Mouse (Mus musculus) forebrain, embryonic 10.5 days (tissue): ENCODE measurements at regions not wholly inside any gene's neighbourhood (a gene's known extent, or its start where the extent isn't known, plus 50 kb on each side); places are given as distances from the start of the nearest gene placed in this dataset.
"Not testable (repeated sequence)": the region's sequence is repeated elsewhere in the genome, so short reads cannot be mapped to it uniquely, and the experiment has no call there.

Source experiments
- DNase-seq: peaks from one replicate; pipeline ENCODE4 v3.0.0-alpha.2; 2017; ENCODE audit warnings: low spot score; ENCODE audit errors: extremely low spot score
- H3K27ac ChIP-seq: fragments of 300-500 bp; sonication (generic); 2 replicates; pipeline ENCODE4 v1.5.1; 2016; ENCODE audit warnings: mild to moderate bottlenecking
- H3K27me3 ChIP-seq: fragments of 300-500 bp; sonication (generic); 2 replicates; pipeline ENCODE4 v1.6.1; 2016; ENCODE audit warnings: mild to moderate bottlenecking; ENCODE audit not compliant: poor library complexity, severe bottlenecking
- H3K36me3 ChIP-seq: fragments of 300-500 bp; sonication (generic); replicated peaks from 2 replicates; pipeline ENCODE4 v1.6.1; 2016; ENCODE audit warnings: mild to moderate bottlenecking, moderate library complexity
- H3K4me1 ChIP-seq: fragments of 300-500 bp; sonication (generic); 2 replicates; pipeline ENCODE4 v1.6.1; 2016
- H3K4me3 ChIP-seq: fragments of 300-500 bp; sonication (generic); 2 replicates; pipeline ENCODE4 v1.5.1; 2016; ENCODE audit warnings: mild to moderate bottlenecking, moderate library complexity
- H3K9me3 ChIP-seq: fragments of 300-500 bp; sonication (generic); 2 replicates; pipeline ENCODE4 v1.6.1; 2016; ENCODE audit warnings: mild to moderate bottlenecking, moderate library complexity
- WGBS: fragments of 180-500 bp; shearing (Covaris S2); methylation state at CpG from one replicate; pipeline ENCODE4 v1.1.7; 2016; 5-methylcytosine and 5-hydroxymethylcytosine counted together

DNA sequence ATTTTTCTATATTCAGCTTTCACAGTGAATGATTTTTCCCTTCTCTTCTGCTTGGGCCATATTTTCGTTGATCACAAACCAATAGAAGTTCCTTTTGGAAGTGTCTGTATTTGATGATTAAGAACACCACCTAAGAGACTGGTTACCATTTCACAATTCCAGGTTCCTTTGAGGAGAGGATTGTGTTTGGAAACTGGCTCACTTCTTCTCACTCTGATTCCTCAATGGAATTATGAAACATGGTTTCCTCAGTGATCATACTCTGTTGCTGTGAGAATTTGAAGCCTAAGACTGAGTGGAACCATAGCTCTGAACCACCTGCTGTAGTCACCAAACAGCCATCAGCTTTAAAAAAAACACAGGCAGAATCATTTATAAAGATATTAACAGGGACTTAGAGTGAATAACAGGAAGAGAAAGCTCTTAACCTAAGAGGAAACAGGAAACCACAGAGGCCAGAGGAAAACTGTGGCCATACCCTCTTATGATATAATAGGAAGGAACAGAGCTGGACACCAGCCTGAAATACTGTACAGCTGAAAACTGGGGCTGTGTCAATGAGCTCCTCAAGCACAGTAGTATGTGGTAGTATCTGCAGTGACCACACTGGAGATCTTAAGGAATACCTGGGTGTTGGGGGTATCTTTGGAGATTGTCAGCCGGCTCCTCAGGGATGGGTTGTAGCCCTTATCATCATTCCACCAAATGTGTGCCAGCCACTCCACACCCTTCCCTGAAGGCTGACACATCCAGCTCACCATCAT, 528.6 kb upstream of the Zfp386 start:
- not testable (repeated sequence) for H3K27ac ChIP-seq, H3K27me3 ChIP-seq, H3K4me3 ChIP-seq, H3K36me3 ChIP-seq, H3K4me1 ChIP-seq, DNase-seq
- WGBS: 71% methylated on average over 2 of the region's 2 CpGs
- peaks cover 26% of the 10 kb centered on the region; the same call in 1 of the 2 replicates for H3K9me3 ChIP-seq

DNA sequence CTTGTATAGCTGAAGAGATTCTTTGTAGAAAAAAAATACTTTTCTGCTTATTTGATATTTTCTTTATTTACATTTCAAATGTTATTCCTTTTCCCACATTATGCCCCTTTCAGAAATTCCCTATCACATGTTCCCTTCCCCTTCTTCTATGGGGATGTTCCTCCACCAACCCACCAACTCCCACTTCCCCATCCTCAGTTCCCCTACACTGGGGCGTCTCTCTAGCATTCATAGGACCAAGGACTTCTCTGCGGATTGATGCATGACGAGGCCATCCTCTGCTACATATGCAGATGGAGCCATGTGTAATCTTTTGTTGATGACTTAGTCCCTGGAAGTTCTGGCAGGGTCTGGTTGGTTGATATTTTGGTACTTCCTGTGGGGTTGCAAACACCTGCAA, 520.5 kb upstream of the Zfp386 start:
- Histone ChIP-seq H3K9me3 (peaks cover 60% of the 10 kb centered on the region), H3K4me1 (no peaks in the 10 kb centered on the region), H3K27ac (no peak overlapping the region), H3K4me3 (no peak overlapping the region), H3K27me3 (no peaks in the 10 kb centered on the region), H3K36me3 (no peaks in the 10 kb centered on the region)
- 84% methylated on average over 3 of the region's 3 CpGs for WGBS
- no peak for DNase-seq

DNA sequence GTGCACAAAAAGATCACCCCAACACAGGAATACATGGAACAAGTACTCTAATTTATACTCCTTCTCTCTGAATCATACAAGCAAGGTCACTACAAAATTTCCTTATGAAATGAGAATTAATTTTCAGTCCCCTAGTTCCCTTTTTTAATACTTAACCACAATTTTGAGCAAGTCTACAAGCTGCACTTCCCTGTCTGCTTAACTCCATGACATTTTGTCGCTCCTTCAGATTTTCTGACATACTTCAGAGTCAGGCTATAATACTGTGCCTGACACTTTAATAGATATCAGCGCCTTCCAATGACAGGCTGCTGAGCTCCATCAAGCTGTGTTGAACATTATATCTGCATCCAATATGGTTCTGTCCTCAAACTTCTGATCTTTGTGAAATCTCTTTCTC, 505.0 kb upstream of the Zfp386 start:
- peaks cover 58% of the 10 kb centered on the region for H3K9me3 ChIP-seq
- 81% methylated on average over 2 of the region's 2 CpGs for WGBS
- H3K27me3 ChIP-seq: no peaks in the 10 kb centered on the region
- no peaks in the 10 kb centered on the region for H3K4me1 ChIP-seq
- H3K4me3 ChIP-seq: no peak overlapping the region
- no peak overlapping the region for H3K27ac ChIP-seq
- no peaks in the 10 kb centered on the region for H3K36me3 ChIP-seq
- no peak for DNase-seq

DNA sequence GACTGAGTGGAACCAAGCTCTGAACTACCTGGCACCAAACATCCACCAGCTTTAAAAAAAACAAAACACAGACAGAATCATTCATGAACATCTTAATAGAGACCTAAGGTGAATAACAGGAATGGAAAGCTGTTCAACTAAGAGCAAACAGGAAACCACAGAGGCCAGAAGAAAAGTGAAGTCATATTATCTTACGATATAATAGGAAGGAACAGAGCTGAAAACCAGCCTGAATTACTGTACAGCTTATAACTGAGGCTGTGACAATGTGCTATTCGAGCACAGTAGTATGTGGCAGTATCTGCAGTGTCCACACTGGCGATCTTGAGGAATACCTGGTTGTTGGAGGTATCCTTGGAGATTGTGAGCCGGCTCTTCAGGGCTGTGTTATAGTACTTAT, 480.6 kb upstream of the Zfp386 start:
- 84% methylated on average over 4 of the region's 4 CpGs for WGBS
- H3K36me3 ChIP-seq, H3K27me3 ChIP-seq, H3K4me1 ChIP-seq, H3K27ac ChIP-seq, H3K4me3 ChIP-seq, DNase-seq: not testable (repeated sequence)
- H3K9me3 ChIP-seq: peaks cover 25% of the 10 kb centered on the region

DNA sequence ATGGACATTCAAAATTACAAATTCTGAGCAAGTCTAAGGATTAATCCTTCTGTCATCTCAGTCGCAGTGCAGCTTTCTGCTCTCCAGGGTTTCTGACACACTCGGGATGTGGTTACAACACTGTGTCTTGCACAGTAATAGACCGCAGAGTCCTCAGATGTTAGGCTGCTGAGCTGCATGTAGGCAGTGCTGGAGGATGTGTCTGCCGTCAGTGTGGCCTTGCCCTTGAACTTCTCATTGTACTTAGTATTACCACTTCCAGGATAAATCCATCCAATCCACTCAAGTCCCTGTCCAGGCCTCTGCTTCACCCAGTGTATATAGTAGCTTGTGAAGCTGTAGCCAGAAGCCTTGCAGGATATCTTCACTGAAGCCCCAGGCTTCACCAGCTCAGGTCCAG, 454.5 kb upstream of the Zfp386 start:
- H3K36me3 ChIP-seq, H3K27me3 ChIP-seq, H3K4me3 ChIP-seq, H3K4me1 ChIP-seq, H3K27ac ChIP-seq, DNase-seq: not testable (repeated sequence)
- peaks cover 40% of the 10 kb centered on the region for H3K9me3 ChIP-seq
- WGBS: 88% methylated on average over 4 of the region's 4 CpGs

DNA sequence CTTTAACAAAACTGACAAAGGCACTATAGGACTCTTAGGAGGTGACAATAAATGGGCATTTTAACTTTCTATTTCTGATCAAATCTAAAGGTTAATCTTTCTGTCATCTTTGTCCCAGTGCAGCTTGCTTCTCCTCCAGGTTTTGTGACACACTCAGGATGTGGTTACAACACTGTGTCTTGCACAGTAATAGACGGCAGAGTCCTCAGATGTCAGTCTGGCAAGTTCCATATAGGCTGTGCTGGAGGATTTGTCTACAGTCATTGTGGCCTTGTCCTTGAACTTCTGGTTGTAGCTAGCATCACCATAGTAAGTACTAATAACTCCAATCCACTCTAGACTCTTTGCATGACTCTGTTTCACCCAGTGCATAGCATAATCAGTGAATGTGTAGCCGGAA, 443.8 kb upstream of the Zfp386 start:
- Histone ChIP-seq H3K27me3 (no peaks in the 10 kb centered on the region), H3K4me1 (no peaks in the 10 kb centered on the region), H3K27ac (no peak overlapping the region), H3K36me3 (no peaks in the 10 kb centered on the region), H3K4me3 (no peak overlapping the region), H3K9me3 (peaks cover 54% of the 10 kb centered on the region)
- no peak for DNase-seq
- 90% methylated on average over 2 of the region's 2 CpGs for WGBS

DNA sequence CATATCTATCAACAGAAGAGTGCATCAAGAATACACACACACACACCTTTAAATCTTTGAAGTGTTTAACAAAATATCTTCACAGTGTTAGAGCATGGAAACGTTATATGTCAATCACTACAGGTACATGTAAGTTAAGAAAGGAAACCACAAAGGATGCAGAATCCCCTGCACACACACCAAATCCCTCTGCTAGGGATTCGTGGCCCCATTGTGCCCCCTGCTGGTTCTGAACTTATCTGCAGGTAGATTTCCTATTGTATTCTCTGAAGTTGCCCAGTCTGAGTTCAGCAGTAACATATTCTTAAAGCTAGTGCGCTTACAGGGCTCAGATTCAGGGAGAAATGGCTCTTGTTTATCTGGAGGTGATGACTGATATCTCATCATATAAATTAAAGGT, 442.6 kb upstream of the Zfp386 start:
- no peak for DNase-seq
- 61% methylated on average over 3 of the region's 3 CpGs for WGBS
- Histone ChIP-seq H3K36me3 (no peaks in the 10 kb centered on the region), H3K9me3 (peaks cover 61% of the 10 kb centered on the region), H3K27me3 (no peaks in the 10 kb centered on the region), H3K4me3 (no peak overlapping the region), H3K4me1 (no peaks in the 10 kb centered on the region), H3K27ac (no peak overlapping the region)

DNA sequence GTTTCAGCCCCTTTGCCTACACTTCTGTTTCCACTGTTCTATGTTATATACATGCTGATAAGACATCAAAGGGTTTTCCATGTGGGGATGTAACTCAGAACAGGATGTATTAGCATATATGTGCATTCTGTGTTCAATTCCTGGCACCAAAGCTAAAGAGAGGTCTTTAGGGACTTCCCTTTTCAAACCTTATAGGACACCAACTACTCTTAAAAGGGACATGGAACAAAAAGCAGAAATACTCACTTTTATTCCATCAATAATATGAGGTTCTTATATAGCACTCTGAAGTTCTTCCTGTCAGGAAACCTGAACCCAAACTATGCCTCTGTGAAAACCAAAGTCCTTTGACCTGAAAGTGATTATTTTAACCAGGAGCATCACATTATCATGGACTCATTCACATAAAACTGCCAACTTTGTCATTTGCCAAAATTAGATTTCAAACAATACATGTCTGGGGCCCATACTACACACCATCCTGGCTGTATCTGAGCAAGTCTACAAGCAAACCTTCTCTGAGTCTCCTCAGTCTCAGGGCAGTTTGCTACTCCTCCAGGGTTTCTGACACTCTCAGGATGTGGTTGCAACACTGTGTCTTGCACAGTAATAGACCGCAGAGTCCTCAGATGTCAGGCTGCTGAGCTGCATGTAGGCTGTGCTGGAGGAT, 424.8 kb upstream of the Zfp386 start:
- H3K4me1 ChIP-seq, H3K36me3 ChIP-seq, H3K4me3 ChIP-seq, DNase-seq, H3K27ac ChIP-seq, H3K27me3 ChIP-seq: not testable (repeated sequence)
- peaks cover 43% of the 10 kb centered on the region for H3K9me3 ChIP-seq
- 100% methylated on average over 1 of the region's 1 CpGs for WGBS

DNA sequence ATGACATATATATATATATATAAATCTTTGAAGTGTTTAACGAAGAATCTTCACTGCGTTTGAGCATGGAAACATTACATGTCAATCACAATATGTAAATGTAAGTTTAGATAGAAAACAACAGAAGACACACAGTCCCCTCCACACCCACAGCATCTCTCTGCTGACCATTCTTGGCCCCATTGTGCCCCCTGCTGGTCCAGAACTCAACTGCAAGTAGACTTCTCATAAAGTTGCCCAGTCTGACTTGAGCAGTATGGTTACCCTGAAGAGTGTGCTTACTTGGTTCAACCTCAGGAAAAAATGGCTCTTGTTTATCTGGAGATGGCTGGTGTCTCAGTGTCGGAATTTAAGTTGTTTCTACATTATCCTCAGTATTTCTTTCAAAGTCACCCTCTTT, 423.3 kb upstream of the Zfp386 start:
- 85% methylated on average over 3 of the region's 3 CpGs for WGBS
- H3K27ac ChIP-seq: no peak overlapping the region
- DNase-seq: no peak
- no peaks in the 10 kb centered on the region for H3K36me3 ChIP-seq
- H3K9me3 ChIP-seq: peaks cover 52% of the 10 kb centered on the region
- H3K4me3 ChIP-seq: no peak overlapping the region
- no peaks in the 10 kb centered on the region for H3K4me1 ChIP-seq
- H3K27me3 ChIP-seq: no peaks in the 10 kb centered on the region

DNA sequence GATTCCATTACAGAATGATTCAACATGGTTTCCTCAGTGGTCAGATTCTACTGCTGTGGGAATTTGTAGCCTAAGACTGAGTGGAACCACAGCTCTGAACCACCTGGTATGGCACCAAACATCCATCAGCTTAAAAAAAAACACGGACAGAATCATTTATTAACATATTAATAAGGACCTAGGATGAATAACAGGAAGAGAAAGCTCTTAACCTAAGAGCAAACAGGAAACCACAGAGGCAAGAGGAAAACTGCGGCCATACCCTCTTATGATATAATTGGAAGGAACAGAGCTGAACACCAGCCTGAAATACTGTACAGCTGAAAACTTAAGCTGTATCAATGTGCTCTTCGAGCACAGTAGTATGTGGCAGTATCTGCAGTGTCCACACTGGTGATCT, 399.9 kb upstream of the Zfp386 start:
- 66% methylated on average over 3 of the region's 3 CpGs for WGBS
- Histone ChIP-seq H3K9me3 (peaks cover 46% of the 10 kb centered on the region), H3K27ac (no peak overlapping the region), H3K36me3 (no peaks in the 10 kb centered on the region), H3K4me1 (no peaks in the 10 kb centered on the region), H3K4me3 (no peak overlapping the region), H3K27me3 (no peaks in the 10 kb centered on the region)
- DNase-seq: no peak

DNA sequence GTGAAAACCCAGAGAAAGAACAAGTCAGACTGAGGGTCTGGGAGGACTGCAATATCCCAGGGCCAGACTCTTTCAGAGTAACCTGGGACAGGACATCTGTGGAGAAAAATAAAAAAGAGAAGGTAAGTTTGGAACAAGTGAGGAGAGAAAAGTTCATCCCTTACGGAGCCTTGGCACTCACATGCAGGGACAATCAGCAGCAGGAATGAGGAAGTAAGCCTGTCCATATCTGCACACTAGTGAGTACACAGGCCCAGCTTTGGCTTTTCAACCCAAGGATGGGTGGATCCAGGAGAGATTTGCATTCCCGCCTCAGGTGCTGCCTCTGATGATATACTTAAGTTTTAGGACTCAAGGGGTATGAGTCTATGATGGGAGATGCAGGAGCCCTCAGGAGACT, 399.4 kb upstream of the Zfp386 start:
- not testable (repeated sequence) for H3K27me3 ChIP-seq, H3K4me1 ChIP-seq, H3K27ac ChIP-seq, H3K36me3 ChIP-seq, DNase-seq, H3K4me3 ChIP-seq
- peaks cover 46% of the 10 kb centered on the region for H3K9me3 ChIP-seq
- 87% methylated on average over 2 of the region's 2 CpGs for WGBS

DNA sequence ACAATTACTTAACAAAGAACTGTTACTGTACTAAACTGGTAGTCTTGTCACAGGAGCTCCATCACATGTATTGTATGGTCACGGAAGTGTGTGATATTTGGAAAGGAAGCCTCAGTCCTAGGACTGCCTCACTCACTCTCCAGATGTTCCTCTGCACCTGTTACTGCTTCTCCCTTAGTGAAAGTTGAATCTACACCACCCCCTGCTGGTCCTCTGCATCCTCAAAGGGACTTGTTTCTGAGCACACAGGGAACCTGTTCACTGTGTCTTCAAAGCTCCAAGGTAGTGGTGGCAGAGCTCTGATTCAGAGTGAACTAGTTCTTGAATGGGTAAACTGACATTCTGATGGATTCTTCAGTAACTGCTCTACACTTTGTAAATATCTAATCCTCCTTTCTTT, 391.7 kb upstream of the Zfp386 start:
- 76% methylated on average over 1 of the region's 1 CpGs for WGBS
- no peaks in the 10 kb centered on the region for H3K4me1 ChIP-seq
- peaks cover 46% of the 10 kb centered on the region for H3K9me3 ChIP-seq

DNA sequence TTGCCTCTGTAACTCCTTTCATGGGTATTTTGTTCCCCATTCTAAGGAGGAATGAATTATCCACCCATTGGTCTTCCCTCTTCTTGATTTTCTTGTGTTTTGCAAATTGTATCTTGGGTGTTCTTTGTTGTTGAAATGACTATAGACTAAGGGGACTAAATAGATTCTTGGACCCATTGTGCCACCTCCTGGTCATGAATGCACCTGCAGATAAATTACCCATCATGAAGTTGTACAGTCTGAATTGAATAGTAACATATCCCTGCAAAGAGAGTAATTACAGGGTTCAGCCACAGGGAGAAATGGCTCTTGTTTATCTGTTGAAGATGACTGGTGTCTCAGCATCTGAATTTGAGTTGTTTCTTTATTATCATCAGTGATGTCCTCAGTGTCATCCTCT, 383.4 kb upstream of the Zfp386 start:
- H3K4me3 ChIP-seq, H3K4me1 ChIP-seq, DNase-seq, H3K36me3 ChIP-seq, H3K27me3 ChIP-seq, H3K27ac ChIP-seq: not testable (repeated sequence)
- H3K9me3 ChIP-seq: peaks cover 47% of the 10 kb centered on the region

More for the DNA sequence above, 391.7 kb upstream of the Zfp386 start:
- Histone ChIP-seq H3K27me3 (no peaks in the 10 kb centered on the region), H3K4me3 (no peak overlapping the region), H3K27ac (no peak overlapping the region), H3K36me3 (no peaks in the 10 kb centered on the region)
- DNase-seq: no peak
